Mouse (Mus musculus) E14TG2a.4 (cell line): Measurements from ENCODE around the gene Pim3.

Experiments
- H3K27me3 ChIP-seq: 2 replicates; pipeline ENCODE4 v1.6.1; 2014; ENCODE audit warnings: low read length, control low read depth; ENCODE audit not compliant: insufficient read depth
- H3K36me3 ChIP-seq: 2 replicates; pipeline ENCODE4 v1.6.1; 2014; ENCODE audit warnings: low read length, control low read depth; ENCODE audit not compliant: insufficient read depth
- H3K4me1 ChIP-seq: replicated peaks from 2 replicates; pipeline ENCODE4 v1.6.1; 2014; ENCODE audit warnings: low read depth, low read length, control low read depth
- H3K4me3 ChIP-seq: replicated peaks from 2 replicates; pipeline ENCODE4 v1.5.1; 2014; ENCODE audit warnings: mild to moderate bottlenecking, low read length
- H3K9me3 ChIP-seq: 2 replicates; pipeline ENCODE4 v1.6.1; 2014; ENCODE audit warnings: low read length, control low read depth
- CTCF ChIP-seq: conservative IDR thresholded peaks from 2 replicates; pipeline ENCODE4 v1.5.1; 2014; ENCODE audit warnings: low read length
- NANOG ChIP-seq: IDR thresholded peaks from 2 replicates; pipeline ENCODE4 v1.6.1; 2014; ENCODE audit warnings: borderline replicate concordance, low read length, mixed read lengths
- POU5F1 ChIP-seq: IDR thresholded peaks from 2 replicates; pipeline ENCODE4 v1.6.1; 2014; ENCODE audit warnings: low read length, borderline replicate concordance

The Pim3 gene

DNA sequence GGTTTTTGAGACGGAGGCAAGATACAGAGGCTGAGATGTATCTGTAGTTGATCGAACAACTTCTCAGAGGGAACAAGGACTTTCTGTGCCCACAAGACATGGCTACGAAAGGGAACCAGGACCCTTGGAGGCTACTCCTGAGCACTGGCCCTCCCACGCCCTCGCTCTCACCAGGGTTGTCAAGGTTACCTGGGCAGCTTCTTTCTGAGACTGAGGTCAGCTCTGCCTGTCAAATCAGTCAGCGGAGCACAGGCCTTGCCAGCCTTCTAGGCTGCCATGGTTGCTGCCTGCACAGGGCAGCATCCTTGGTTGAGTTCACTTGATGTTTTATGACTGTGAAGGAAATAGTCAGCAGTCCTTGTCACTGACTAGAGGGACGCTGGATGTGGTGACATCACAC, 39.5 kb upstream of the Pim3 start:
- Histone ChIP-seq H3K36me3 (peaks cover 69% of the 10 kb centered on the region), H3K9me3 (no peaks in the 10 kb centered on the region), H3K4me3 (no peak overlapping the region), H3K27me3 (no peaks in the 10 kb centered on the region), H3K4me1 (peaks cover 41% of the 10 kb centered on the region)
- TF ChIP-seq NANOG (no peak), POU5F1 (no peak), CTCF (no peak)

DNA sequence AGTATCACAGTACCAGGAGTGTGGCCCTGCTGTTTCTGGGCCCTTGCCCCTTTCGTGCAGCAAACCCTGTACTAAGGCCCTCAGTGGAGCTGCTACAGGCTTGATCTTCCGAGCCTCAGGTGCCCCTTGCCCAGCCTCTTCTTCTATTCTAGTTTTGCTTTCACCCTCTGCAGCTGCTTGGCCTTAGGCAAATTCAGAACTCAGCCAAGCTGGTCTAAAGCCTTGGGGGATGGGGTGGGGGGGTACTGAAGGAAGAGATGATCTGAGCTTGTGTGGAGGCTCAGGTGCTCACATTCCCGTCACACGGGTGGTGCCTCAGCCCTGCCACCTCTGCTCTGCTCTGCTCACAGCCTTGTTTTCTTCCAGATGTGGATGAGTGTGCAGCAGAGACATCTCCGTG, 38.6 kb upstream of the Pim3 start:
- no peak overlapping the region for H3K4me3 ChIP-seq
- H3K9me3 ChIP-seq: no peaks in the 10 kb centered on the region
- TF ChIP-seq NANOG: no peak
- TF ChIP-seq POU5F1: no peak

GRCm38 (mm10) chr15:88827466-88827865, 34.5 kb upstream of the Pim3 start:
- no peaks in the 10 kb centered on the region for H3K9me3 ChIP-seq
- H3K4me3 ChIP-seq: no peak overlapping the region
- H3K36me3 ChIP-seq: peaks cover 67% of the 10 kb centered on the region
- H3K4me1 ChIP-seq: peaks cover 51% of the 10 kb centered on the region
- TF ChIP-seq POU5F1 (no peak), NANOG (no peak), CTCF (no peak)
- H3K27me3 ChIP-seq: no peaks in the 10 kb centered on the region

More for the DNA sequence above, 38.6 kb upstream of the Pim3 start:
- Histone ChIP-seq H3K36me3 (peaks cover 68% of the 10 kb centered on the region), H3K27me3 (no peaks in the 10 kb centered on the region), H3K4me1 (peaks cover 41% of the 10 kb centered on the region)

GRCm38 (mm10) chr15:88827991-88828799, 33.8 kb upstream of the Pim3 start:
- Histone ChIP-seq H3K4me3 (no peak overlapping the region), H3K9me3 (no peaks in the 10 kb centered on the region), H3K36me3 (peaks cover 64% of the 10 kb centered on the region), H3K4me1 (peaks cover 57% of the 10 kb centered on the region), H3K27me3 (no peaks in the 10 kb centered on the region)
- TF ChIP-seq NANOG (no peak), CTCF (peak; percentile 49), POU5F1 (no peak)

DNA sequence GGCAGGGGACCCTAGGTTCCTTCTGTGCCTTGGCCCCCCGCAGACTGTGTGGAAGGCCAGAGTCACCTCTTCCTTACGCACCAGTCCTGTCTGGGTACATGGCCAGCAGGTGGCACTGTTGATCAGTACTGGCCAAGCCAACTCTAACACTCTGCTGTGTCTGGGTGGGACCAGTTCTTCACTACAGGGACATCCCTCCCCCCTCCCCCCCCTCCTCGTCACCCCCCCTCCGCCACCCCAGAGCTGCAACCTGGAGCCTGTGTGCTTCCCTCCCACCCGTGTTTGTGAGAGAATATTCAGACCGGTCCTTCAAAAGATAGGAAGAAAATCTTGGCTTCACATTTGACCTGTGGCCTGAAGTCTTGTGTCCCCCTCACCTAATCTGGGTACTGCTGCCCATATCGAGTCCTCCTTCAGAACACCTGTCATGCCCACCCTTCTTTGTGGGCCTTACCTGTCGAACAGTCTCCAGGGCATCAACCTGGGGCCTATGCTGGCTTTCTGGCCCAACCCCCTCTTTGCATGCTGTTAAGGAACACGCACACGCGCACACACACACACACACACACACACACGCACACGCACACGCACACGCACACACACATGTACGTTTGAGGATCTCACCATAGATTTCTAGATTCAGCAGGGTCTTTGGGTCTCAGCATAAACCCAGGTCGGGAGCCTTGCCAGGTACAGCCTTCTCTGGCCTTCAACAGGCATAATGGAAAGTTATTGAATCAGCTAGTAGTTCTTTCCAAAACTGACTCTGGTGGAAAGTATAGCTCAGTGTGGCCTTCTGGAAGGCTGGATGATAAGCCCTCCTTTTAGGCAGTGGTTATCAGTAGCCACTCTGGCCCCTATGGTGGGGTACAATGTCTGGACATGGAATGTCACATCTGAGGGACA, 32.9 kb upstream of the Pim3 start:
- H3K4me3 ChIP-seq: no peak overlapping the region
- no peaks in the 10 kb centered on the region for H3K27me3 ChIP-seq
- peaks cover 63% of the 10 kb centered on the region for H3K36me3 ChIP-seq

GRCm38 (mm10) chr15:88829791-88830440, 32.1 kb upstream of the Pim3 start:
- Histone ChIP-seq H3K4me1 (peaks cover 74% of the 10 kb centered on the region), H3K4me3 (no peak overlapping the region), H3K9me3 (no peaks in the 10 kb centered on the region), H3K36me3 (peaks cover 63% of the 10 kb centered on the region), H3K27me3 (no peaks in the 10 kb centered on the region)
- TF ChIP-seq POU5F1 (no peak), CTCF (no peak), NANOG (no peak)

More for the DNA sequence above, 32.9 kb upstream of the Pim3 start:
- peak; percentile 36 for TF ChIP-seq CTCF
- no peak for TF ChIP-seq POU5F1
- no peaks in the 10 kb centered on the region for H3K9me3 ChIP-seq
- H3K4me1 ChIP-seq: peaks cover 65% of the 10 kb centered on the region

GRCm38 (mm10) chr15:88830696-88831095, 31.3 kb upstream of the Pim3 start:
- Histone ChIP-seq H3K36me3 (peaks cover 60% of the 10 kb centered on the region), H3K27me3 (no peaks in the 10 kb centered on the region), H3K9me3 (no peaks in the 10 kb centered on the region), H3K4me3 (no peak overlapping the region), H3K4me1 (peaks cover 80% of the 10 kb centered on the region)
- no peak for TF ChIP-seq NANOG
- no peak for TF ChIP-seq CTCF
- no peak for TF ChIP-seq POU5F1

DNA sequence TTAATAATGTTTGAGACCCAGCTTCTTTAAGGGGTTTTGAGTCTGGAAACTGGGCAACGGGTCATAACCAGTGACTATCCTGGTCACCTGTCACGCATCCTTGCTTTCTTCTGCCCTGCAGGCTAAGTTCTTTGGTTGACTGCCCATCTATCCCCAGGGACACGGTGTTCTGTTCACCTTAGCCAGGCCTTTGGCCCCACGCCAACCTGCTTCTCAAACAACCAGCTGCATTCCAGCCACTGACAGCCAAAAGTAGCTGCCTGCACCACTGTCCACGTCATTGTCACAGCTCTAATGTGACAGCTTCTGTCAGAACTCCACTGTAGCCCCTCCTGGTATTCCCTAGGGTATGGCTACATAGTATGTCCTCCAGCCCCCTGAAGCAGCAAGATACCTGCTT, 30.5 kb upstream of the Pim3 start:
- no peaks in the 10 kb centered on the region for H3K27me3 ChIP-seq
- H3K9me3 ChIP-seq: no peaks in the 10 kb centered on the region
- H3K36me3 ChIP-seq: peaks cover 53% of the 10 kb centered on the region
- peaks cover 88% of the 10 kb centered on the region for H3K4me1 ChIP-seq
- no peak overlapping the region for H3K4me3 ChIP-seq
- TF ChIP-seq CTCF: no peak
- TF ChIP-seq POU5F1: no peak
- no peak for TF ChIP-seq NANOG
